Mouse (Mus musculus) heart, adult 18-20 months (tissue): Measurements from ENCODE around the gene Rhox7a. TPM values are rescaled to one million over a fixed set of nuclear protein-coding genes. Genes with fewer than 3 reads are reported as not detected.
"Not testable (repeated sequence)": the region's sequence is repeated elsewhere in the genome, so short reads cannot be mapped to it uniquely, and the experiment has no call there.

Source experiments
- DNase-seq, 2 experiments: peaks; one replicate each; pipeline ENCODE4 v3.0.0; 2021 to 2022; ENCODE audit warnings: mixed read lengths in 1 of 2
- long read RNA-seq, 2 experiments: library from polyadenylated mRNA; stranded (forward); transcript quantifications; one replicate each; pipeline ENCODE4 v2.0.0; 2021
- total RNA-seq, 2 experiments: library from RNA; stranded (reverse); gene quantifications; 2 replicates each; pipeline ENCODE4 v1.2.3; 2021

The Rhox7a gene
- not detected for total RNA-seq
- long read RNA-seq, experiment 1 = 0 reads
- long read RNA-seq, experiment 2 = 0 reads

DNA sequence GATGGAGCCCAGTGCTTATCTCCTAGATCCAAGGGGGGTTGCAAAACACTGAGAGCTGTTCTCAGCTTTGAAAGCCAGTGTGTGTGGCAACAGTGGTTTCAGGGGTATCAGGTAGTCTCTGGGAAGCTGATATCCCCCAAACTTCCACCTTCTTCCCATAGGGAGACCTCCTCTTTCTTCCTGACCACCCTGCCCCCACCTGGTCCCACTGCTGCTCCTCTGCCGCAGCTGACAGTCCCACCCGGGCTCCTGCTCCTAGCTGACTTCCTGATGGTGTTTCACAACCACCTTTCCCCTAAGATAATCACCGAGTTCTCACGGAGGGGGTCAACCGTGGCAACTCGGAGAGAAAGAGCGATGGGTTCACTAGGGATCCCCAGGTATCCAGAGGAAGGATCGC lies at the start of gene Rhox7a:
Gene Rhox7a, plus strand, starts transcription at position 301 of the 400 bp plus-strand sequence.
- DNase-seq = not testable (repeated sequence)

GRCm38 (mm10) chrX:37807286-37808080 lies 24.0 kb upstream of the Rhox7a start:
- DNase-seq = no peak

DNA sequence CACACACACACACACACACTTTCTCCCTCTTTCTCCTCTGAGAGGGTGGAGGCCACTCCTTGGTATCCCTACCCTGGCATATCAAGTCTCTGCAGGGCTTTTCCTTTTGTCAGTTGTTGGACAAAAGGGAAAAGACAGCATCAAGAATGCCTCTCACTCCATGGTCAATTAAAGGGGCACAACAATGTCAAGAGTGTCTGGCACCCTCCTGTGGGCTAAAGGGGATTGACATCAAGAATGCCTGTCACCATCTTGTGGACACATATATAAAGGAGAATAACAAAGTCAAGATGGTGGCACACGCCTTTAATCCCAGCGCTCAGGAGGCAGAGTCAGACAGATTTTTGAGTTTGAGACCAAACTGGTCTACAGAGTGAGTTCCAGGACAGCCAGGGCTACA lies 22.1 kb upstream of the Rhox7a start:
- DNase-seq = no peak

DNA sequence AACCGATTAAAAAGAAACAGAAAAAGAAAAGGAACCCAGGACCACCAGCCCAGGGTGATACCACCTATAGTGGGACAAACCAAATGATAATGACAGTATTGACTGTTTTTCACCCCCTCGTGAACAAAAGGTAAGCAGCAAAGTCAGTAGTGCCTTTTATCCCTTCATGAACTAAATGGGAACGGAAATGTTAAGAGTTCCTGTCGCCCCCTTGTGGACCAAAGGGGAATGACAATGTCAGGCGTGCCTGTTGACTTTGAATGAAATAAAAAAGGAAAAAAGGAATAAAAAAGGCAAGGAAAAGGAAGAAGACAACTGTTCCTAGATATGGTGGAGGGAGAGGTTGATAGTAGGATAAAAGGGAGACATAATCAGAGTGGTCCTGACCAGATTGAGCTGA lies 20.3 kb upstream of the Rhox7a start:
- peak; percentile 2 to 63 for DNase-seq

GRCm38 (mm10) chrX:37815665-37816064 lies 15.8 kb upstream of the Rhox7a start:
- DNase-seq = no peak

- not testable (repeated sequence) for DNase-seq
Observed at GRCm38 (mm10) chrX:37826610-37827009, 4.9 kb upstream of the Rhox7a start, which contains the start of gene Rhox6. TSS of gene Rhox6 (plus strand) at chrX:37826910.

DNA sequence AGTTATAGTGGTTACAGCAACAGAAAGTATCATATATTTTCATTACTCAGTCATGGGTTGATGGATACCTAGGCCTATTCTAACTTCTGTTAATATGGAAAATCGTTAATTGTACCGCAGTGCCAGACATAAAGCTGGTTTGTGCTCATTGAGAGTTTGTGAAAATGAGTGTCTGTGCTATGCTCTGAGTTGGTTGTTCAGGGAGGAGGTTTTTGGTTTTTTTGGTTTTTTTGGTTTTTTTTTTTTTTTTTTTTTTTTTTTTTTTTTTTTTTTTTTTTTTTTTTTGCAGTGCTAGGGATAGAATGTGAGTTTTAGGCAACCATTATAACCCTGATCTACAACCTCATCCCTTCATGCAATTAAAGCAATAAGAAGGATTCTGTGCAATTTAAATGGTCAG lies 40.2 kb downstream of the Rhox7a start:
- no peak for DNase-seq

- DNase-seq = no peak
Observed at GRCm38 (mm10) chrX:37878844-37879243, 47.4 kb downstream of the Rhox7a start, which contains the start of gene Rhox8. TSS of gene Rhox8 (minus strand) at chrX:37878944.

Other genes with a start within 250 kb of the Rhox7a start
- not detected for gene Rhox4f, start 224.0 kb upstream of the Rhox7a start, total RNA-seq
- not detected for gene Rhox3g, start 203.1 kb upstream of the Rhox7a start, total RNA-seq
- not detected for gene Rhox2g, start 188.2 kb upstream of the Rhox7a start, total RNA-seq
- not detected for gene Rhox4g, start 180.4 kb upstream of the Rhox7a start, total RNA-seq
- gene Rhox3h, start 162.9 kb upstream of the Rhox7a start, total RNA-seq = not detected
- under 1 TPM; 0.62 to 0.67 TPM for gene Rhox2h, start 158.4 kb upstream of the Rhox7a start, total RNA-seq
- gene Rhox5, start 26.8 kb upstream of the Rhox7a start, total RNA-seq = 1 to 10 TPM in 1 of 2 experiments, under 1 TPM in 1; 0.80 to 2.1 TPM
- gene Rhox6, start 4.8 kb upstream of the Rhox7a start, total RNA-seq = not detected
- not detected for gene Rhox8, start 47.3 kb downstream of the Rhox7a start, total RNA-seq
- not detected for gene Rhox7b, start 65.5 kb downstream of the Rhox7a start, total RNA-seq
- not detected for gene Rhox9, start 70.1 kb downstream of the Rhox7a start, total RNA-seq
- gene Btg1-ps1, start 187.1 kb downstream of the Rhox7a start, total RNA-seq = not detected
- gene Btg1-ps2, start 211.4 kb downstream of the Rhox7a start, total RNA-seq = not detected
- not detected for gene Rhox10, start 234.8 kb downstream of the Rhox7a start, total RNA-seq